Mouse (Mus musculus): Measurements from ENCODE around the gene Lcp1.

Gene Lcp1

DNA sequence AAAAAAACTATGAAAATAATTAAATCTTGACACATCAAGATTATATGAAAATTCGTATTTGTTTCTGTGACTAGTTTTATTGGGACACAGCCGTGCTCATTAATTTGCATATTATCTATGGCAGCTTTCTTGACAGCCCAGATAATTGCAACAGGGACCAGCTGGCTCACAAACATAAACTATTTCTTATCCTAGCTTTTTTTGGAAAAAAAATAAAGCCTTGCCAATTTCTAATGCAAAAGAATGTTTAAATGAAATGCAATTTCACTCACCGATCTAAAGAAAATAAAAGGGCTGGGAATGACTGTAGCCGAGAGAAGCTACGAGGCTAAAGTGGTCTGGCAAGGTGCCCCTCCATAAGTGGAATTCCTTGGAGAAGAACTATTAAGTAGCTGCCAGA, 149.5 kb downstream of the Lcp1 start:
- no peak for DNase-seq (ENCODE audit: low spot score)

Data from MN1 (cell line).